Mouse (Mus musculus) layer of hippocampus, adult 18-20 months (tissue): ENCODE measurements around the gene Ptprs. TPM values are rescaled to one million over a fixed set of nuclear protein-coding genes. Genes with fewer than 3 reads are reported as not detected.

ENCODE experiments used
- DNase-seq, 2 experiments: peaks; one replicate each; pipeline ENCODE4 v3.0.0; 2022; ENCODE audit warnings: low spot score in 2 of 2
- total RNA-seq, 2 experiments: library from RNA; stranded (reverse); gene quantifications; 2 replicates each; pipeline ENCODE4 v1.2.3; 2021

Ptprs gene
- total RNA-seq, 2 experiments from 2014 or later: 608 to 624 TPM

GRCm38 (mm10) chr17:56468870-56469269 lies 7.4 kb downstream of the Ptprs start:
- DNase-seq: no peak

GRCm38 (mm10) chr17:56468380-56468779 lies 7.9 kb downstream of the Ptprs start:
- DNase-seq: no peak

GRCm38 (mm10) chr17:56467456-56467884 lies 8.8 kb downstream of the Ptprs start:
- peak in 1 of 2 experiments; percentile 69 for DNase-seq

GRCm38 (mm10) chr17:56466747-56467146 lies 9.5 kb downstream of the Ptprs start:
- DNase-seq: no peak

DNA sequence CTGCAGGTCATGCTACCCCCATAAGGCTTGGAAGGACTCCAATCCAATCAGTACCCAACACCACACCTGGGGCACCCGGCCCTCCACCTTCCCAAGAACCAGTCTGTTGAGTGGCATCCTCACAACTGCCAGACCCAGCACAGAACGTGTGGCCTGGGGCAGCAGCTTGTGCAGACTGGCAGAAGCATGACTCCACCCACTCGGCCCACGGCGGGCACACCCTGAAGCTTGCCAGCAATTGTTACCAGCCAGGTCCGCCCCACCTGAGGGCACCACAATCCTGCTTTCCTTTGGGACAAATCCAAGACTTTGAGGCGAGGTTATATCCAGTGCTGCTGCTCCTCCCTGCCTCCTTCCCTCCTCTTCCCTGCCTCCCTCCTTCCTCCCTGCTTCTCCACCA lies 11.5 kb downstream of the Ptprs start:
- no peak for DNase-seq

DNA sequence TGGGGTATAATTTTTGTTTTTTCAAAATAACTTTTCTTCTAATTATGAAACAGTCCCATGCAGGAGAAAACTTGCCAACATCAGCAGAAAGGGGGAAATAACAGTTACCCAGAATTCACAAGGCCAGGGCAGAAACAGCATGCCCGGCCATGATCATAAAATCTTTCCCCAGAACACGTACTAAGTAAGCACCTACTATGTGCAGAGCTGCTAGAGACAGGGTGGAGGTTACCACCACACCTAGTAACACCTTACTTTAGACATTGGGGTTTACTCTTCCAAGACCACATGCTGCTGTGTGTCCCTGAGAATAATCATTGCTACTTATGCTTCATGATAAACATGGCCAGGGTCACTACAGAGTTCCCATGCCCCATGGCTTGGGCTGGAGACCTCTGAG lies 11.9 kb downstream of the Ptprs start:
- no peak for DNase-seq

- no peak for DNase-seq
These were observed 12.8 kb downstream of the Ptprs start for GRCm38 (mm10) chr17:56463500-56463899.

DNA sequence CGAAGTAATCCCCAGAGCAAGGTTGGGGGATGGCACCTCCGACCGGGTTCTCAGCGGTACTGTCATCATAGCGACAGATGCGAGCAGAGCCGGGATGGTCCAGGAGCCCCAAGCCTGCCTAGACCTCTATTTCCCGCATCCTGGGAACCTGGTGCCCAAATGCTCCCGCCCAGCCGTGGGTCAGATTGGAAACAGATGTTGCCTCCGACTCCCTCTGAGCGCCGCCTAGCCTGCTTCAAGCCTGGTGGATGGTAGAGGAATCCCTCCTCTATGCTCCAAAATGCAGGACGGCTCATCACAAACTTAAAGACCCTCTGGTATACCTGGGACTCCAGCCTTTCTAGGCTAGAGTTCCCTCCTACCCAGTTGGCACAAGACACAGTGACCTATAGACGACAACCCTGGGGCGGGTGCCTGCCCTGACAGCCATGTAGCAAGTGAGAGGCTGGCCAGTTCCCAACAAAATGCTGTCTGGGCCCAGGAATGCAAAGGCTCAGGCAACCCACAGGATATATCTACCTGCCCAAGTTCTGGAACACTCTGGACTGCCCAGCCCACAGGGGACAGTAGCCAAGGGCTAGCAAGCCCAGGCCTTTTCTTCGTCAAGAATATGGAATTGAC lies 13.3 kb downstream of the Ptprs start:
- no peak for DNase-seq

- peak; percentile 95 to 97 for DNase-seq
These were observed 14.2 kb downstream of the Ptprs start for GRCm38 (mm10) chr17:56461771-56462743.

GRCm38 (mm10) chr17:56460876-56461275 lies 15.4 kb downstream of the Ptprs start:
- no peak for DNase-seq

DNA sequence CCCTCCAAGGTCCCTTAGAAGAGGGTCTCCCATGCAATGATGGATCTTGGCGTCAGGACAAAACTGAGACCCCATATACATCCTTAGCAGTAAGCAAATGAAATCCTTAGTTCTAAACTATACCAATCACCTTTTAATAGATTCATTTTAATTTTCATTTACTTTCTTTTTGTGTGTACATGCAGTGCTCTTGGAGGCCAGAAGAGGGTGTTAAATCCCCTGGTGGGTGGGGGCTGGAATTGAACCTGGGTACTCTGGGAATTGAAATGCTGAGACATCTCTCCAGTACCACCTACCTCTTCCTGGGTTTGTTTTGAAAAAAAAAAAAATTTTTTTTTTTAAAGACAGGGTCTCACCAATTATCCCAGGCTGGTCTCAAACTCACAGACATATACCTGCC lies 18.8 kb downstream of the Ptprs start:
- no peak for DNase-seq

DNA sequence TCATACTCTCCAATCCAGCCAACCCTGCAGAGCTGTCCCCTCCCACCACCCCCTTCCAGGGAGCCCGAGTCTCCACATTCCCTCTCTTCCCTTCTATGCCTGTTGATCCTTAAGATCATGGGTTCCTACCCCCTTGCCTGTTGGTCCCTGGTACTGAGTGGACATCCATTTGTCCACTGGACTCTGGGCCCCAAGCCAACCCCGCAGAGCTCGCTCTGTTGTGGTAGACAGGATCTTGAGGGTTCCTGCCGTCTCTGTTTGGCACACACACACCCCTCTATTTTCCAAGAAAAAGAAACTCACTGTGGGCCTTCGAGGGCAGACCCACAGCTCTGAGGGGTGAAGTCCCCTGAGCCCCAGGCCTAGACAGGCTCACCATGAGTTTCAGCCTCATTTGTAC lies 19.9 kb downstream of the Ptprs start:
- DNase-seq: no peak

GRCm38 (mm10) chr17:56453689-56454088 lies 22.6 kb downstream of the Ptprs start:
- DNase-seq: no peak

- peak in 1 of 2 experiments; percentile 53 for DNase-seq
These were observed 23.0 kb downstream of the Ptprs start for GRCm38 (mm10) chr17:56453251-56453650.

DNA sequence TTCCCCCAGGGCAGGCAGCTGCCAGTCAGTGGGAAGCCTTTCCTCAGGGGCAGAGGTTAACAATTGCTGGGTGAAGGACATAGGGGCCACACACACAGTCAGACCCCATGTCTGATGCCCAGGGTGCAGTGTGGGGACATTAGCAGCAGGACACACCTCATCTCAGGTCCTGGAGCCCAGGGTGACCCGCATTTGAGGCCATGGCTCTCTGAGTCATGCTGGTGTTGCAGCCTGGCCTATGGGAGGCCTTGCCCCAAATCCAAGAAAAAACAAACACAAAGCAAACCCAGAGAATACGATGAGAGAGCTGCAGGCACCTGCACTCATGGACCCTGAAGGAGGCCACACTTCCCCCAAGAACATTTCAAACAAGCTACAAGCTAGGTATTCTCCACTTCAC lies 28.6 kb downstream of the Ptprs start:
- no peak for DNase-seq

DNA sequence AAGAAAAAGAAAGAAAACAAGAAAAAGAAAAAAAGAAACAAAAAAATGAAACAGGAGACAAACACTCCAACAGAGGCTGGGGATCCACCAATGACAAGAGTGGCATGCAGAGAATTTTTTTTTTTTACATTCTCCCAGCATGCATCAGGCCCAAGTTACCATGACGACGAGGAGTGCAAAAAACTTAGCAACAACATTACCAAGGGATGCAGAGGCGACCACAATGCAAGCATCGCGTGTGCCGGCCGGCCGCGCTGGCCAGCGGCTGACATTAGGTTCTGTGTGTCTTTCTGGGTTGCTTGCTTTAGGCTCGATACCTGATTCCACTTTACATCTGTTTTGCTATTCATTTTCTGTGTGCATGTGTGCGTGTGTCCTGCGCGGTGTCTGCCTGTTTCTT lies 30.9 kb downstream of the Ptprs start:
- peak; percentile 67 to 86 for DNase-seq

DNA sequence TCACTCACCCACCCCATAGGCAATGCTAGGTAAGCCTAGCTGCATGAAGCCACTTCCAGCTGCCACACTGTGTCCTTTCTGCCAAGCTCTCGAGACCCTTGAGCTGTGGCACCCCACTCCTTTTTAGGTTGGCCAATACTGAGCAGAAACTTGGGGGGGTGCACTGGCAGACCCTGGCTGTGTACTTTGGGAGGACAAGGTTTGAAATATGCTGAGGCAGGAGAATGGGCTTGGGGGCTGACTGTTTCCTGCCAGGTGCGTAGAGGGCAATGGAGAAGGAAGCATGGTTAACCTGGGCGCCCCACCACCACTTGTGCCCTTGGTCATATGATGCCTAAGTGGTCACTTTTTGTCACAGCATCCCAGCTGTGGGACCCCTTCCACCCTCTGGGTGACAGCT lies 31.5 kb downstream of the Ptprs start:
- DNase-seq: no peak

GRCm38 (mm10) chr17:56443341-56443795 lies 32.9 kb downstream of the Ptprs start:
- no peak for DNase-seq

DNA sequence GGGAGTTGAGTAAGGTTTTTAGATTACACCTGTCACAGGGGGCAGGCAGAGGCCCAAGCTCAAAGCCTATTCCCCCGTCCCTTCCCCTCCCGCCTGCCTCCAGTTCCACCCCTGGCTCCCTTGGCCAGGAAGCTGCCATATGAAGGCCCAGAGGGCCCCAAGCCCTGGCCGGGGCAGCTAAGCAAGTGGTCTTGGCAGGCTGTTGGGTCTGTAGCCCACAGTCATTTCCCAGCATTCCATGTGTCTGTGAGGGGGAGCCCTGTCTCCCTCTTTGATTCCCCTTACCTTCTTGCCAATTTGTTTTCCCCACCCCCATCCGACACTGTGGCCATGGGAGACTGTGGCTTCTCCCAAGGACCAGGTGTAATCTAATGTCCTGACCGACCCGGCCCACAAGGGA lies 34.0 kb downstream of the Ptprs start:
- DNase-seq: no peak

DNA sequence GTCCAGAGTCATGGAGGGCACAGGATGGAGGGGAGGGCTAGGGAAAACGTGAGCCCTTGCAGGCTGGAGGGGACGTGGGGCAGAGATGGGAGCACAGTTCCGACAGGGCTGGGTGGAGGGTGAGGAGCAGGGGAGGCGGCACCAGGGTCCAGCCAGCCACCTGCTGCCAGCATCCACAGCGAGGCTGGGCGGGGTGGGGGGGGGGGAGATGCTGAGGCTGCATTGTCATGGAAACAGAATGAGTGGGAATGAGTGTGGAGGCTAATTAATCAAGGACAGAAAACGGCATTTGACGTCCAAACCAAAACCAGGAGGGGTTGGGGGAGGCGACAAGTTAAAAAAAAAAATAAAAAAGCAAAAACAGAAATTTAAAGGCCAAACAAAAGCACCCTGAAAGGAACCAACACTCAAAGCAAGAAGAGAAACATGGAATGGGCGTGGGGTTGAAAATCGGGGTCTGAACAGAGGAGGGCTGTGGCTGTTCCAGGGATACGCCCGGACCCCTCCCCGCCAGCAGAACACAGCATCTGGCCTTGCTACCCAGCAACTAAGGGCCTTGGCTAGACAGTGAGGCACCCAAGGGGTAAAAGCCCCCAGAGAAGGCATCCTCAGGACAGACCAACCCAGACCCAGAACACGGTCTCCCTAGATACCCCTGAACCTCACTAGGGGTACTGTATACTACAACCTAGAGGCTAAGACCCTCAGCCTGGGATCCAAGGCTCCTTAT lies 36.4 kb downstream of the Ptprs start:
- no peak for DNase-seq

- no peak for DNase-seq
These were observed 44.7 kb downstream of the Ptprs start for GRCm38 (mm10) chr17:56431582-56431981.

DNA sequence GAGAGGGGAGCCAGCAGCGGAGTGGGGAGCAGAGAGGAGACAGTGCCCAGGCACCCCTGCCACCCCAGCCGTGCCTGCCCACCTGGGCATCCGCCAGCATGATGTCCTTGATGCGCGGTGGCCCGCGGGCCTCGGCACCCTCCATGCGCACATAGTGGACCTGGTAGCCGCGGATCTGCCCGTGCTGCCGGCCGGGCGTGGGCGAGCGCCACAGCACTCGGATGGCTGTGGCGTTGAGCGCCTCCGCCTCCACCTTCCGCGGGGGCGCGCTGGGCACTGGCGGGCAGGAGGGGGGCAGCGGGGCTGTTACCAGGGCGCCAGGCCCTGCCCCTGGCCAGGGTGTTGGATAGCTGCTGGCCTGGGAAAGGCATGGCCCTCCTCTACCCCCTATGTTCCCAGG lies 48.4 kb downstream of the Ptprs start:
- DNase-seq: no peak
